Mouse (Mus musculus) stomach, embryonic 15.5 days (tissue): Measurements from ENCODE around the gene Hdac11. TPM values are rescaled to one million over a fixed set of nuclear protein-coding genes. Genes with fewer than 3 reads are reported as not detected.

ENCODE experiments used
- ATAC-seq: fragments of 200-750 bp; cut with Nextera tagmentation; 2 replicates; pipeline ENCODE4 v1.8.0; 2017; ENCODE audit warnings: low read depth, moderate number of reproducible peaks, moderate TSS enrichment; ENCODE audit not compliant: insufficient read depth, low FRiP score
- H3K27ac ChIP-seq: fragments of 300-500 bp; sonication (generic); 2 replicates; pipeline ENCODE4 v1.5.1; 2015; ENCODE audit warnings: mild to moderate bottlenecking, inconsistent platforms
- H3K27me3 ChIP-seq: fragments of 300-500 bp; sonication (generic); replicated peaks from 2 replicates; pipeline ENCODE4 v1.6.1; 2015; ENCODE audit warnings: inconsistent platforms
- H3K36me3 ChIP-seq: fragments of 300-500 bp; sonication (generic); 2 replicates; pipeline ENCODE4 v1.6.1; 2015; ENCODE audit warnings: inconsistent platforms
- H3K4me1 ChIP-seq: fragments of 300-500 bp; sonication (generic); 2 replicates; pipeline ENCODE4 v1.6.1; 2015; ENCODE audit warnings: inconsistent platforms
- H3K4me2 ChIP-seq: fragments of 300-500 bp; sonication (generic); 2 replicates; pipeline ENCODE4 v1.6.1; 2015; ENCODE audit warnings: mild to moderate bottlenecking, inconsistent platforms
- H3K4me3 ChIP-seq: fragments of 300-500 bp; sonication (generic); replicated peaks from 2 replicates; pipeline ENCODE4 v1.5.1; 2015; ENCODE audit warnings: inconsistent platforms
- H3K9ac ChIP-seq: fragments of 300-500 bp; sonication (generic); 2 replicates; pipeline ENCODE4 v1.6.1; 2015; ENCODE audit warnings: inconsistent platforms
- H3K9me3 ChIP-seq: fragments of 300-500 bp; sonication (generic); 2 replicates; pipeline ENCODE4 v1.6.1; 2016; ENCODE audit warnings: inconsistent platforms
- WGBS: fragments of 180-500 bp; shearing (Covaris S2); methylation state at CpG from one replicate; pipeline ENCODE4 v1.1.7; 2015; 5-methylcytosine and 5-hydroxymethylcytosine counted together
- polyA plus RNA-seq: library from polyadenylated mRNA; unstranded; fragments of >200 nt; fragmentation: Nextera tagmentation; extraction: Ambion mirVana; gene quantifications from 2 replicates; pipeline ENCODE4 v1.2.1, GENCODE M21; 2015

Gene Hdac11
- polyA plus RNA-seq, 1 experiment from 2014 or later, result 9.9 TPM

DNA sequence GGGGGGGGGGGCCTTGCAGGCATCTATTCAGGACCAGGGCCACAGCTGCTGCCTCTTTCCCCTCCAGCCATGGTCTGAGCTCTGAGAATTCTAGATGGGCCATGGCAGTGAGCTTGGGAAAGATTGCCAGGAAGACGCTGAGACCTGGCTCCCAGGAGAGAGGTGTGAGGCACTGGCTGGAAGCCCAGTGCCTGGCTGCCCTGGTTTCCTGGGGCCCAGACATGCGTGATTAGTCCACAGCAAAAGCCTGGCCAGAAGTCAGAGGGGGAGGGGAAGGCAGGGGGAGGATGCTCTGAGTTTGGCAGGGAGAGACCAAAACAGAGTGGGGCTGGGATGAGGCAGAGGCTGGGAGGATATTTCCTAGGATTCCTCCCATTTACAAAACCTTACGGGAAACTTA, 3.9 kb downstream of the Hdac11 start:
- Histone ChIP-seq H3K36me3 (0 out of 2 replicates have a peak, but pooled peaks cover 2% of the 10 kb centered on the region), H3K27ac (peak overlapping the region; percentile 48; the same call in 1 of the 2 replicates), H3K9ac (peak overlapping the region; percentile 2; the same call in 1 of the 2 replicates), H3K27me3 (no peaks in the 10 kb centered on the region), H3K4me2 (no peak overlapping the region), H3K4me3 (no peak overlapping the region), H3K4me1 (peaks cover 14% of the 10 kb centered on the region), H3K9me3 (no peaks in the 10 kb centered on the region)
- no peak for ATAC-seq
- 34% methylated on average over 3 of the region's 3 CpGs for WGBS

GRCm38 (mm10) chr6:91160976-91161375, 4.5 kb downstream of the Hdac11 start:
- ATAC-seq, result no peak
- peaks cover 14% of the 10 kb centered on the region for H3K4me1 ChIP-seq
- no peak overlapping the region for H3K9ac ChIP-seq
- no peak overlapping the region for H3K4me3 ChIP-seq
- H3K36me3 ChIP-seq, result 0 out of 2 replicates have a peak, but pooled peaks cover 2% of the 10 kb centered on the region
- 82% methylated on average over 2 of the region's 2 CpGs for WGBS
- H3K27ac ChIP-seq, result no peak overlapping the region
- H3K4me2 ChIP-seq, result no peak overlapping the region
- H3K27me3 ChIP-seq, result no peaks in the 10 kb centered on the region
- no peaks in the 10 kb centered on the region for H3K9me3 ChIP-seq

DNA sequence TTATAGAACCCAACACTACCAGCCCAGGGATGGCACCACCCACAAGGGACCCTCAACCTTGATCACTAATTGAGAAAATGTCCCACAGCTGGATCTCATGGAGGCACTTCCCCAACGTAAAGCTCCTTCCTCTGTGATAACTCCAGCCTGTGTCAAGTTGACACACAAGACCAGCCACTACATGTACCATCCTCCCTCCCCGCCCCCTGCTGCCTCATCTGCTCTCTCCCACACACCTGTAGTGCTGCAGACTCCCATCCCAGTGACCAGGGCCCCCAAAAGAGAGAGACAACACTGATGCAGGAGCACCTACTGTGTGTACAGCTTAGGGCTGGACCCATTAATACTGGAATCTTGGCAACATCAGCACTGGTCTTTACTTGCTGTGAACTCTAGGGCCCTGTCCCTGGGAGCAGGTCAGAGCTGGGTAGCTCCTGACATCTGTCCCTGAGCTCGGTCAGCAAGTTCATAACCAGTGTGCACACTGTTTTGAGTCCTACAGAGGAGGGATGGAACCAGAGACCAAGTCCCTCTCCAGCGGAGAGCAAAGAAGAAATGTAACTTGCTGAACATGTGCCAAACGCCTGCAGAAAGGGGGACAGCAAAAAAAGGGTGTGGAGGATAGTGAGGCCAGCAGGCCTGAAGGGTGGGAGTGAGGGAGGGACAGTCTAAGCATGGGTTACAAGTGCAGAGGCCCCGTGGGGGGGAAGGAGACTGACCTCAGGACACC, 5.2 kb downstream of the Hdac11 start:
- no peak for ATAC-seq
- H3K9me3 ChIP-seq, result no peaks in the 10 kb centered on the region
- WGBS, result 80% methylated on average over 6 of the region's 6 CpGs
- no peak overlapping the region for H3K4me2 ChIP-seq
- peaks cover 9% of the 10 kb centered on the region; the same call in 1 of the 2 replicates for H3K4me1 ChIP-seq
- no peak overlapping the region for H3K27ac ChIP-seq
- H3K27me3 ChIP-seq, result no peaks in the 10 kb centered on the region
- H3K9ac ChIP-seq, result no peak overlapping the region
- H3K36me3 ChIP-seq, result 0 out of 2 replicates have a peak, but pooled peaks cover 2% of the 10 kb centered on the region
- no peak overlapping the region for H3K4me3 ChIP-seq

GRCm38 (mm10) chr6:91162314-91162713, 5.8 kb downstream of the Hdac11 start:
- Histone ChIP-seq H3K36me3 (0 out of 2 replicates have a peak, but pooled peaks cover 2% of the 10 kb centered on the region), H3K27me3 (no peaks in the 10 kb centered on the region), H3K9ac (no peak overlapping the region), H3K4me2 (no peak overlapping the region), H3K4me3 (no peak overlapping the region), H3K9me3 (no peaks in the 10 kb centered on the region), H3K27ac (no peak overlapping the region), H3K4me1 (peaks cover 4% of the 10 kb centered on the region; the same call in 1 of the 2 replicates)
- WGBS, result 87% methylated on average over 5 of the region's 5 CpGs
- no peak for ATAC-seq

GRCm38 (mm10) chr6:91163195-91163911, 6.9 kb downstream of the Hdac11 start:
- Histone ChIP-seq H3K4me1 (peaks cover 3% of the 10 kb centered on the region; the same call in 1 of the 2 replicates), H3K27ac (no peak overlapping the region; the same call in 1 of the 2 replicates), H3K4me2 (no peak overlapping the region), H3K9me3 (no peaks in the 10 kb centered on the region), H3K9ac (no peak overlapping the region), H3K27me3 (no peaks in the 10 kb centered on the region), H3K4me3 (no peak overlapping the region), H3K36me3 (0 out of 2 replicates have a peak, but pooled peaks cover 2% of the 10 kb centered on the region)
- 63% methylated on average over 5 of the region's 5 CpGs for WGBS
- peak; percentile 91 for ATAC-seq

- 78% methylated on average over 2 of the region's 2 CpGs for WGBS
- ATAC-seq, result no peak
Measured at GRCm38 (mm10) chr6:91164584-91164983, 8.1 kb downstream of the Hdac11 start.

GRCm38 (mm10) chr6:91165210-91165609, 8.7 kb downstream of the Hdac11 start:
- ATAC-seq, result no peak
- no peaks in the 10 kb centered on the region for H3K27me3 ChIP-seq
- H3K9me3 ChIP-seq, result no peaks in the 10 kb centered on the region
- peaks cover 3% of the 10 kb centered on the region; the same call in 1 of the 2 replicates for H3K4me1 ChIP-seq
- no peaks in the 10 kb centered on the region; the same call in 1 of the 2 replicates for H3K36me3 ChIP-seq
- no peak overlapping the region for H3K9ac ChIP-seq
- H3K4me2 ChIP-seq, result no peak overlapping the region
- no peak overlapping the region for H3K27ac ChIP-seq
- no peak overlapping the region for H3K4me3 ChIP-seq
- 33% methylated on average over 3 of the region's 3 CpGs for WGBS

More at GRCm38 (mm10) chr6:91164584-91164983, 8.1 kb downstream of the Hdac11 start:
- H3K27ac ChIP-seq, result no peak overlapping the region
- H3K9ac ChIP-seq, result no peak overlapping the region
- peaks cover 3% of the 10 kb centered on the region; the same call in 1 of the 2 replicates for H3K4me1 ChIP-seq
- no peaks in the 10 kb centered on the region; the same call in 1 of the 2 replicates for H3K36me3 ChIP-seq
- H3K9me3 ChIP-seq, result no peaks in the 10 kb centered on the region
- no peak overlapping the region for H3K4me2 ChIP-seq
- H3K4me3 ChIP-seq, result no peak overlapping the region
- no peaks in the 10 kb centered on the region for H3K27me3 ChIP-seq

DNA sequence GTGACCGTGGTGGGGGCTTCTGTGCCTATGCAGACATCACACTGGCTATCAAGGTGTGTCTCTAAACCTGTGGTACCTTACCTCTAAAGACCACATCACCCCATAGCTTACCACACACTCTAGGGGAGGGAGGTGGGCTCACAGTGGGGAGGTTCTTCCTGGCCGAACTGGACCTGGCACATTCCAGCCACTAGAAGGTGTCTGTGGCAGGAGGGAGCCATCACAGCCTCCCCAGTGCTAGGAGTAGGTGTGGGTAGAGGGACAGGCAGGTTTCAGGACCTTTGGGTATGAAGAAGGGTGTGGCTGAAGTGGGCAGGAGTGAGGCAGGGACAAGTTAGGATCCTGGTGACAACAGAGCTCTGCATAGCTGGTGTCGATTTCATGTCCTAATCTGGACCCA, 11.4 kb downstream of the Hdac11 start:
- H3K9me3 ChIP-seq, result no peaks in the 10 kb centered on the region

DNA sequence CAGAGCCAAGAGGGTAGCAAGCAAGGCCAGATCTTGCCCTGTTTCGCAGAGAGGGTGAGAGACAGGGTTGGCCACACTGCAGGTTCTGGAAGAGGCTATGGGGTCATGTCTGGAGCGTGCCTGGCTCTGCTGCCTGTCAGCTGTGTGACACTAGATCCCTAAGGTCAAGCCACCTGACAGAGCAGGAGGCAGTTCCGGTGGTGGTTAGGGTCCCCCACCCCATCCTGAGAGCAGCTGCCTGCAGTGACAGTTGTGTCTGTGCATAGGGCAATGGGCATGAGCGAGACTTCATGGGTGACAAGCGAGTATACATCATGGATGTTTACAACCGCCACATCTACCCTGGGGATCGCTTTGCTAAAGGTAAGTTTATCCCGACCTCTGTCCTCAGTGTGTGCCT, 12.7 kb downstream of the Hdac11 start:
- H3K4me3 ChIP-seq, result no peak overlapping the region
- no peaks in the 10 kb centered on the region for H3K27me3 ChIP-seq
- H3K9ac ChIP-seq, result no peak overlapping the region
- H3K4me2 ChIP-seq, result no peak overlapping the region
- H3K27ac ChIP-seq, result no peak overlapping the region
- ATAC-seq, result no peak
- no peaks in the 10 kb centered on the region; the same call in 1 of the 2 replicates for H3K36me3 ChIP-seq
- H3K9me3 ChIP-seq, result no peaks in the 10 kb centered on the region
- 81% methylated on average over 8 of the region's 8 CpGs for WGBS
- no peaks in the 10 kb centered on the region for H3K4me1 ChIP-seq

More for the DNA sequence above, 11.4 kb downstream of the Hdac11 start:
- Histone ChIP-seq H3K4me3 (no peak overlapping the region), H3K4me1 (no peaks in the 10 kb centered on the region), H3K36me3 (no peaks in the 10 kb centered on the region; the same call in 1 of the 2 replicates), H3K27ac (no peak overlapping the region), H3K9ac (no peak overlapping the region), H3K4me2 (no peak overlapping the region), H3K27me3 (no peaks in the 10 kb centered on the region)
- 61% methylated on average over 3 of the region's 3 CpGs for WGBS
- no peak for ATAC-seq

DNA sequence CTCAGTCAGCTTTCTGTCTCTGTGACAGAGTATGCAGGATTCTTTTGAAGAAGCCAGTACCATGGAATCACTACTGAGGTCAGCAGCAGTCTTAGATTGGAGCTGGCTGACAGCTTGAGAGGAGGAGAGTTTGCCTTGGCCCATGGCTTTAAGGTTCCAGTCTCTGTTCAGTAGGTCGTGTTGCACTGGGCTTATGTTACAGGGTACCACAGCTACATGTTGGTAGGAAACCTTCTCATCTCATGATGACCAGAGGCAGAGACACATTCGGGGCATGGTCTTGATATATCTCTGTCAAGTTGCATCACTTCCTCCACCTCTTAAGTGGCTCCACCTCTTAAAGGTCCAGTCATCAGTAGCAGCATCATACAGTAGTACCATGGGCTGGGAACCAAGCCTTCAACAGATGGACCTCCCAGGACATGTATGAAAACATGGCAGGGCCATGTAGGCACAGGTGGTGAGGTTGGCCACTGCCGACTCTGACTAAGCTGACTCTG, 15.0 kb downstream of the Hdac11 start:
- no peaks in the 10 kb centered on the region for H3K4me1 ChIP-seq
- no peaks in the 10 kb centered on the region for H3K27me3 ChIP-seq
- no peak overlapping the region for H3K4me2 ChIP-seq
- H3K9me3 ChIP-seq, result no peaks in the 10 kb centered on the region
- no peak for ATAC-seq
- H3K4me3 ChIP-seq, result no peak overlapping the region
- no peak overlapping the region for H3K9ac ChIP-seq
- WGBS, result 77% methylated on average over 3 of the region's 3 CpGs
- no peak overlapping the region for H3K27ac ChIP-seq
- H3K36me3 ChIP-seq, result no peaks in the 10 kb centered on the region; the same call in 1 of the 2 replicates

DNA sequence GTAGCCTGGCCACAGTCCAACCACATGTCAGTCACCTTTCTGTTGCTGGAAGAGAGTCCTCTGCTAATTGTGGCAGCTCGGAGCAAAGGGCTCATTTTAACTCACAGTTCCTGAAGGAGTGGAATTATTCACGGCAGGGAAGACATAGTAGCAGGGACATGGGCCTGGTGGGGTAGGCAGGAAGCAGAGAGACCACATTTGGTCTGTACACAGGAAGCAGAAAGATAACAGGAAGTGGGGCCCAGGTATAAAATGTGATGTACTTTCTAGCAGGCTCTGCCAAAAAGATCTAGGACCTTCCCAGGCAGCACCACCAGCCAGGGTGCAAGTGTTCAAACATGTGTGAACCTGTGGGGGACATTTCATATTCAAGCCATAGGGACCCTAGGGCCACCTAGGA, 15.9 kb downstream of the Hdac11 start:
- Histone ChIP-seq H3K4me1 (no peaks in the 10 kb centered on the region), H3K4me3 (no peak overlapping the region), H3K36me3 (no peaks in the 10 kb centered on the region; the same call in 1 of the 2 replicates), H3K4me2 (no peak overlapping the region), H3K27ac (no peak overlapping the region), H3K9me3 (no peaks in the 10 kb centered on the region), H3K9ac (no peak overlapping the region), H3K27me3 (no peaks in the 10 kb centered on the region)
- 66% methylated on average over 2 of the region's 2 CpGs for WGBS
- ATAC-seq, result no peak
